Mouse (Mus musculus): Measurements from ENCODE around the gene Pde4dip. TPM values are rescaled to one million over a fixed set of nuclear protein-coding genes. Genes with fewer than 3 reads are reported as not detected.

Pde4dip gene
- total and polyA plus RNA-seq, 2 experiments from 2014 or later: 47.6 to 93.6 TPM

DNA sequence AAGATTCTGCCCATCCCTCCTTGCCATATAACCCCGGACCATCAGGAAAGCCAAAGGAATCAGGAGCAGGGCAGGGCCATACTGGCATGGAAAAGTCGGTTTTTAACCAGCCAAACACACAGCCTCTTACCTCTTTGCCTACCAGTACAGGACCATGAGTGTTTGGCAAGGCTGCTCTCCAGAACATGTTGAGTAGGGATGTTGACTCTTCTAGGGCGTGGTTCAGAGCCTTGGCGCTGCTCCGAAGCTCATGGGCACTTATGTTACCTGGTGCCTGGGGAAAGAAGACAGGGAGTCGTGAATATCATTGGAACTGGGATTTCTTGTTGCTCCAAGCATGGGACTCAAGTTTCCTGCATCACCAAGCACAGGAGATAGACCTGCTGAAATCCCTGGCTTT, 194.7 kb downstream of the Pde4dip start:
- Histone ChIP-seq H3K36me3 (ENCODE audit: insufficient read depth, low read length) (peaks cover 82% of the 10 kb centered on the region), H3K9ac (replicated peaks; ENCODE audit: low read length, poor library complexity, severe bottlenecking) (no peak overlapping the region), H3K4me1 (ENCODE audit: insufficient read depth, low read length) (no peaks in the 10 kb centered on the region), H3K4me3 (ENCODE audit: low read depth, low read length) (no peak overlapping the region), H3K27me3 (ENCODE audit: insufficient read depth, low read length) (no peaks in the 10 kb centered on the region), H3K4me2 (ENCODE audit: low read depth, low read length, poor library complexity, severe bottlenecking) (no peak overlapping the region), H3K27ac (ENCODE audit: low read depth, low read length) (no peak overlapping the region), H3K9me3 (ENCODE audit: low read length) (no peaks in the 10 kb centered on the region)
- WGBS: 85% methylated on average over 6 of the region's 6 CpGs
- no peak for TF ChIP-seq CTCF (IDR thresholded peaks at IDR 0.05)
- ATAC-seq (ENCODE audit: low FRiP score): no peak
- DNase-seq (ENCODE audit: low spot score): no peak

- H3K36me3 ChIP-seq (ENCODE audit: insufficient read depth, low read length): peaks cover 65% of the 10 kb centered on the region
- ATAC-seq (ENCODE audit: low FRiP score) (no peak), DNase-seq (ENCODE audit: low spot score) (peak; percentile 31)
- H3K27ac ChIP-seq (ENCODE audit: low read depth, low read length): no peak overlapping the region
- no peaks in the 10 kb centered on the region for H3K9me3 ChIP-seq (ENCODE audit: low read length)
- H3K4me1 ChIP-seq (ENCODE audit: insufficient read depth, low read length): no peaks in the 10 kb centered on the region
- no peaks in the 10 kb centered on the region for H3K27me3 ChIP-seq (ENCODE audit: insufficient read depth, low read length)
- 66% methylated on average over 12 of the region's 12 CpGs for WGBS
- TF ChIP-seq CTCF (IDR thresholded peaks at IDR 0.05): no peak
- no peak overlapping the region for H3K4me2 ChIP-seq (ENCODE audit: low read depth, low read length, poor library complexity, severe bottlenecking)
- no peak overlapping the region for H3K4me3 ChIP-seq (ENCODE audit: low read depth, low read length)
- no peak overlapping the region for H3K9ac ChIP-seq (replicated peaks; ENCODE audit: low read length, poor library complexity, severe bottlenecking)
These were observed 197.0 kb downstream of the Pde4dip start for GRCm38 (mm10) chr3:97691443-97692017.

GRCm38 (mm10) chr3:97690590-97690989, 197.9 kb downstream of the Pde4dip start:
- Histone ChIP-seq H3K36me3 (ENCODE audit: insufficient read depth, low read length) (peaks cover 57% of the 10 kb centered on the region), H3K4me2 (ENCODE audit: low read depth, low read length, poor library complexity, severe bottlenecking) (no peak overlapping the region), H3K27ac (ENCODE audit: low read depth, low read length) (no peak overlapping the region), H3K4me1 (ENCODE audit: insufficient read depth, low read length) (no peaks in the 10 kb centered on the region), H3K9ac (replicated peaks; ENCODE audit: low read length, poor library complexity, severe bottlenecking) (no peak overlapping the region), H3K9me3 (ENCODE audit: low read length) (no peaks in the 10 kb centered on the region), H3K27me3 (ENCODE audit: insufficient read depth, low read length) (no peaks in the 10 kb centered on the region), H3K4me3 (ENCODE audit: low read depth, low read length) (no peak overlapping the region)
- TF ChIP-seq CTCF (IDR thresholded peaks at IDR 0.05): no peak
- 67% methylated on average over 7 of the region's 7 CpGs for WGBS
- 0 out of 2 replicates have a peak, but pooled peaks have one; percentile 27 for ATAC-seq (ENCODE audit: low FRiP score)
- DNase-seq (ENCODE audit: low spot score): no peak

DNA sequence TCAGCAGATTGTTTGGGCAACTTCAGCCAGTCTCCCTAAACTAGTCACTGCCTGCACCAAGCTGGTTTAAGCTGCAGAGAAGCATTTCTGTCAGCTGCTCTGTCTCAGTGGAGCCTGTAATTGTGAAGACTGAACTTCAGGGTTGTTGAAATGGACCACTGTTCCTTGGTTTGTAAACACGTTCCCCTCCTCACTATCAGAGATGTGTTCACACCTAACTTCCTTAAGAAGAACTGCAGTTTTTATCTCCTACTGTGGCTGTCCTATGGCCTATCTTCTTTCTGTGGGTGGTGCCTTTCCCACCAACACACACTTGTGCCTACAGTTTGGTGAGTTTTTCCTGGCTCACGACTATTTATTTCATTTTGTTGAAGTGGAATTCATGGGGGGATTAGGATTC, 199.2 kb downstream of the Pde4dip start:
- Histone ChIP-seq H3K36me3 (ENCODE audit: insufficient read depth, low read length) (peaks cover 46% of the 10 kb centered on the region), H3K4me3 (ENCODE audit: low read depth, low read length) (no peak overlapping the region), H3K4me2 (ENCODE audit: low read depth, low read length, poor library complexity, severe bottlenecking) (no peak overlapping the region), H3K27ac (ENCODE audit: low read depth, low read length) (no peak overlapping the region), H3K4me1 (ENCODE audit: insufficient read depth, low read length) (no peaks in the 10 kb centered on the region), H3K9me3 (ENCODE audit: low read length) (no peaks in the 10 kb centered on the region), H3K9ac (replicated peaks; ENCODE audit: low read length, poor library complexity, severe bottlenecking) (no peak overlapping the region), H3K27me3 (ENCODE audit: insufficient read depth, low read length) (no peaks in the 10 kb centered on the region)
- WGBS: 80% methylated on average over 2 of the region's 2 CpGs
- TF ChIP-seq CTCF (IDR thresholded peaks at IDR 0.05): no peak
- DNase-seq (ENCODE audit: low spot score) (no peak), ATAC-seq (ENCODE audit: low FRiP score) (no peak)

DNA sequence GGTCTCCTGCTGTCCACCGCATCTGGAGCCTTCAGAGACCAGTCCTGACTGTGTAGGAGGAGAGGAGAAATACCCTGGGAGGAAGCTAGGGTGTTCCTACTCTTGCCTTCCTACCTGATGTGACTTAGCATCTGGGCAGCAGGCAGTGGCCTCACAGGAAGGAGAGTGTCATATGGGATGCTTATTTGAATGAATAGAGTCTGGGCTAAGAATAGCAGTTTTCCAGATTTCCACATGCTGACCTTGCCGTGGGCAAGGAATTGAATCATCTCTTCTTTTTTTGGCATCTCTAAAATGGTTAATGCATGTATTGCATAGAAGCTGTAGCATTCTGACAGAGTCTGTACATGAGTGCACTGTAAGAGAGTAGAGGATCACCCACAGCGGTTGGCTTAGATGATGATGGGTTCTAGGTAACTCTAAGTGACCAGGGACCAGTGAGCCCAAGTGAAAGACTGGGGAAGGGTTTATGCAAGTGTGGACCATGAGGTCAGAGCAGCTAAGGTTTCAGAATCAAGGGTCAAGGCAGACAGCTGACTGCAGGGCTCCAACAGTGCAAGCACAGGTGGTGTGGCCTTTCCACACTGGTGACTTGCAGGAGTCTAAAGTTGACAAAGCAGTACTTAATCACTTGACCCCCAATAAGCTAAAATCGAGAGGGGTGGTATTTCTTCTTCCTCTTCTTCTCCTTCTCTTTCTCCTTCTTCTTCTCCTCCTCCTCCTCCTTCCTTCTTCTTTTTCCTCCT, 202.0 kb downstream of the Pde4dip start:
- no peaks in the 10 kb centered on the region for H3K27me3 ChIP-seq (ENCODE audit: insufficient read depth, low read length)
- DNase-seq (ENCODE audit: low spot score) (no peak), ATAC-seq (ENCODE audit: low FRiP score) (no peak)
- peaks cover 9% of the 10 kb centered on the region; the same call in 1 of the 2 replicates for H3K4me1 ChIP-seq (ENCODE audit: insufficient read depth, low read length)
- peaks cover 21% of the 10 kb centered on the region for H3K36me3 ChIP-seq (ENCODE audit: insufficient read depth, low read length)
- no peak overlapping the region for H3K9ac ChIP-seq (replicated peaks; ENCODE audit: low read length, poor library complexity, severe bottlenecking)
- WGBS: 89% methylated on average over 4 of the region's 4 CpGs
- H3K9me3 ChIP-seq (ENCODE audit: low read length): no peaks in the 10 kb centered on the region
- TF ChIP-seq CTCF (IDR thresholded peaks at IDR 0.05): no peak
- H3K27ac ChIP-seq (ENCODE audit: low read depth, low read length): no peak overlapping the region
- H3K4me2 ChIP-seq (ENCODE audit: low read depth, low read length, poor library complexity, severe bottlenecking): no peak overlapping the region
- H3K4me3 ChIP-seq (ENCODE audit: low read depth, low read length): no peak overlapping the region

- Histone ChIP-seq H3K4me1 (ENCODE audit: insufficient read depth, low read length) (peaks cover 9% of the 10 kb centered on the region; the same call in 1 of the 2 replicates), H3K9me3 (ENCODE audit: low read length) (no peaks in the 10 kb centered on the region), H3K27ac (ENCODE audit: low read depth, low read length) (no peak overlapping the region), H3K36me3 (ENCODE audit: insufficient read depth, low read length) (no peaks in the 10 kb centered on the region), H3K4me2 (ENCODE audit: low read depth, low read length, poor library complexity, severe bottlenecking) (peak overlapping the region; percentile 12), H3K9ac (replicated peaks; ENCODE audit: low read length, poor library complexity, severe bottlenecking) (no peak overlapping the region), H3K4me3 (ENCODE audit: low read depth, low read length) (no peak overlapping the region), H3K27me3 (ENCODE audit: insufficient read depth, low read length) (no peaks in the 10 kb centered on the region)
- WGBS: 9% methylated on average over 16 of the region's 16 CpGs
- DNase-seq (ENCODE audit: low spot score): peak; percentile 2
- no peak for TF ChIP-seq CTCF (IDR thresholded peaks at IDR 0.05)
- ATAC-seq (ENCODE audit: low FRiP score): no peak
These were observed 204.8 kb downstream of the Pde4dip start for GRCm38 (mm10) chr3:97683560-97684195.

Data from midbrain, postnatal 0 days (tissue).